Mouse (Mus musculus) heart, embryonic 11.5 days (tissue): Measurements from ENCODE around the gene Gm26661. TPM values are rescaled to one million over a fixed set of nuclear protein-coding genes. Genes with fewer than 3 reads are reported as not detected.
A peak's percentile ranks its signal among the peaks of the same experiment; 100 is the strongest.

Experiments used
- ATAC-seq: fragments of 200-750 bp; cut with Nextera tagmentation; replicated peaks from 2 replicates; pipeline ENCODE4 v1.8.0; 2017; ENCODE audit warnings: moderate library complexity; ENCODE audit not compliant: insufficient number of reproducible peaks, low FRiP score, low TSS enrichment
- H3K27ac ChIP-seq: fragments of 300-500 bp; sonication (generic); 2 replicates; pipeline ENCODE4 v1.5.1; 2014; ENCODE audit warnings: mild to moderate bottlenecking, low read depth, low read length
- H3K27me3 ChIP-seq: fragments of 300-500 bp; sonication (generic); 2 replicates; pipeline ENCODE4 v1.6.1; 2014; ENCODE audit warnings: mild to moderate bottlenecking, low read length, mixed read lengths; ENCODE audit not compliant: control insufficient read depth, insufficient read depth
- H3K36me3 ChIP-seq: fragments of 300-500 bp; sonication (generic); 2 replicates; pipeline ENCODE4 v1.6.1; 2014; ENCODE audit warnings: mild to moderate bottlenecking, low read length, moderate library complexity, mixed read lengths; ENCODE audit not compliant: control insufficient read depth, insufficient read depth
- H3K4me1 ChIP-seq: fragments of 300-500 bp; sonication (generic); 2 replicates; pipeline ENCODE4 v1.6.1; 2014; ENCODE audit warnings: low read length; ENCODE audit not compliant: control insufficient read depth, insufficient read depth
- H3K4me2 ChIP-seq: fragments of 300-500 bp; sonication (generic); 2 replicates; pipeline ENCODE4 v1.6.1; 2014; ENCODE audit warnings: mild to moderate bottlenecking, moderate library complexity
- H3K4me3 ChIP-seq: fragments of 300-500 bp; sonication (generic); 2 replicates; pipeline ENCODE4 v1.5.1; 2014; ENCODE audit warnings: low read depth, low read length
- H3K9ac ChIP-seq: fragments of 300-500 bp; sonication (generic); 2 replicates; pipeline ENCODE4 v1.6.1; 2014; ENCODE audit warnings: mild to moderate bottlenecking, low read depth, low read length, moderate library complexity
- H3K9me3 ChIP-seq: fragments of 300-500 bp; sonication (generic); replicated peaks from 2 replicates; pipeline ENCODE4 v1.6.1; 2016; ENCODE audit warnings: low read length; ENCODE audit not compliant: control insufficient read depth
- WGBS: fragments of 180-500 bp; shearing (Covaris S2); extraction: QIAGEN DNeasy Blood & Tissue Kit; methylation state at CpG from one replicate; pipeline ENCODE4 v1.1.7; 2014; ENCODE audit not compliant: insufficient replicate concordance; 5-methylcytosine and 5-hydroxymethylcytosine counted together
- polyA plus RNA-seq: library from polyadenylated mRNA; unstranded; fragments of >200 nt; fragmentation: Nextera tagmentation; extraction: Ambion mirVana; gene quantifications from 2 replicates; pipeline ENCODE4 v1.2.1, GENCODE M21; 2014

Gene Gm26661
- polyA plus RNA-seq, 1 experiment from 2014 or later: not detected

DNA sequence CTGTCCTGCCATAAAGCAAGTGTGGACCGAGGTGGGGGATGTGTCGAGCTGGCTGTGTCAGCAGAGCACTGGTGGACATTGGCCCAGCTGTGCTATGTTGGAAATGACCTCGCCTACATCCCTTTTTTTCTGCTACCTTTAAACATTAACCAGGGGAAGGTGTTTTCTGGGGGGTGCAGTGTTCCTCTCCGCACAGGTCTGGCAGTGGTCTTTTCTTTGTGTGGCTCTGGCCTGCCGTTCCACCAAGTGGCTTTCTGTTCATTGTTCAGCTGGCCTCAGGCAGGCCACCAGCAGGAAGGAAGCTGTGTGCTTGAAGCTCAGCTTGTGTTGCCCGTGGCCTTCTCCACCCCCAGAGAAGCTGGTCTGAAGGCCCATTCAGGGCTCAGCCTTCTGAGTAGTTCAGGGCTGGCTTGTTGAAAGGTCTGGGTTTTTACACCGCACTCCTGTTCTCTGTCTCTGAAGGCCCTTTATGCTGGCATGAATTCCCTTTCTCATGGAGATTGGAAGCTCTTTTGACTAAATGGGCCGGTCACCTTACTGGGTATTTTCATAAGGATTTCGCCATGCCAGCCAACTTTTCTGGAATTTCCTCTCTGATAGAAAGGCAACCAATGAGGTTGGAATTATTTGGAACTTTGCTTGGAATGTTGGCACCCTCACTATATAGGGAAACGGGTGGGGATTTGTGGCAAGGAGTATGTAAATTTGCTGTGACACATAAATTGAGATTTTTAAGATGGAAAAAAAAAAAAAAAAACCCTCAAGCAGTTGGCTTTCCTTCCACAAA lies 35.0 kb downstream of the Gm26661 start:
- ATAC-seq: peak; percentile 33; the same call in 1 of the 2 replicates
- H3K27me3 ChIP-seq: no peaks in the 10 kb centered on the region
- H3K36me3 ChIP-seq: no peaks in the 10 kb centered on the region; the same call in 1 of the 2 replicates
- WGBS: 44% methylated on average over 10 of the region's 10 CpGs
- peak overlapping the region; percentile 90 for H3K27ac ChIP-seq
- no peak overlapping the region for H3K4me3 ChIP-seq
- H3K4me2 ChIP-seq: peak overlapping the region; percentile 16; the same call in 1 of the 2 replicates
- H3K9ac ChIP-seq: peak overlapping the region; percentile 39; the same call in 1 of the 2 replicates
- peaks cover 47% of the 10 kb centered on the region for H3K4me1 ChIP-seq
- H3K9me3 ChIP-seq: 0 out of 2 replicates have a peak, but pooled peaks cover 3% of the 10 kb centered on the region

DNA sequence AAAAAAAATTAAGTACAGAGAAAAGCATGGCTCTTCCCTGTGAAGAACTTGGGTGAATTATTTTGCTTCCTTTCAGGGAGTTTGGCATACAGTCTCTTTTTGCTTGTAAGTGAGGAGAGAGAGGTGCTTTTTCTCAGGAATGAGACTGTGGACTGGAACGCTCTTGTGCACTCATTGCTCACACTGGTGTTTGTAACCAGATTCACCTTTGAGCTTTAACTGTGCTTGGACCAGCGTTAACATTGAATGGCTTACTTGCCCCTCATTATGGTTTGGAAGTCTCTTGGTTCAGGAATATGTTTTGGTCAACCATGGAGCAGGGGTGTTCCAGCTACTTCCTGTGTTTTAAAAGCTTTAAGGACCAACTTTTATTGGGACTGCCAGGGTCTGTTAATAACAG lies 37.8 kb downstream of the Gm26661 start:
- no peak overlapping the region for H3K9ac ChIP-seq
- no peak for ATAC-seq
- H3K27ac ChIP-seq: no peak overlapping the region
- H3K9me3 ChIP-seq: 0 out of 2 replicates have a peak, but pooled peaks cover 3% of the 10 kb centered on the region
- WGBS: 84% methylated on average over 2 of the region's 2 CpGs
- no peaks in the 10 kb centered on the region; the same call in 1 of the 2 replicates for H3K36me3 ChIP-seq
- no peak overlapping the region for H3K4me3 ChIP-seq
- H3K4me1 ChIP-seq: peaks cover 31% of the 10 kb centered on the region
- H3K27me3 ChIP-seq: no peaks in the 10 kb centered on the region
- no peak overlapping the region for H3K4me2 ChIP-seq

- ATAC-seq: no peak
- Histone ChIP-seq H3K9me3 (0 out of 2 replicates have a peak, but pooled peaks cover 3% of the 10 kb centered on the region), H3K4me3 (no peak overlapping the region), H3K9ac (no peak overlapping the region), H3K4me2 (no peak overlapping the region), H3K4me1 (peaks cover 4% of the 10 kb centered on the region; the same call in 1 of the 2 replicates), H3K36me3 (no peaks in the 10 kb centered on the region; the same call in 1 of the 2 replicates), H3K27me3 (no peaks in the 10 kb centered on the region), H3K27ac (no peak overlapping the region)
- WGBS: 52% methylated on average over 1 of the region's 1 CpGs
Measured at GRCm38 (mm10) chr14:7831770-7832439, 40.5 kb downstream of the Gm26661 start.

GRCm38 (mm10) chr14:7832440-7832783 lies 41.0 kb downstream of the Gm26661 start:
- peaks cover under 1% of the 10 kb centered on the region; the same call in 1 of the 2 replicates for H3K4me1 ChIP-seq
- no peak for ATAC-seq

GRCm38 (mm10) chr14:7833458-7833857 lies 42.1 kb downstream of the Gm26661 start:
- Histone ChIP-seq H3K9me3 (0 out of 2 replicates have a peak, but pooled peaks cover 3% of the 10 kb centered on the region), H3K4me3 (no peak overlapping the region), H3K4me2 (no peak overlapping the region), H3K9ac (no peak overlapping the region), H3K4me1 (no peaks in the 10 kb centered on the region), H3K27ac (no peak overlapping the region), H3K27me3 (no peaks in the 10 kb centered on the region), H3K36me3 (no peaks in the 10 kb centered on the region; the same call in 1 of the 2 replicates)
- 72% methylated on average over 4 of the region's 4 CpGs for WGBS
- ATAC-seq: no peak

More at GRCm38 (mm10) chr14:7832440-7832783, 41.0 kb downstream of the Gm26661 start:
- Histone ChIP-seq H3K9me3 (0 out of 2 replicates have a peak, but pooled peaks cover 3% of the 10 kb centered on the region), H3K27me3 (no peaks in the 10 kb centered on the region), H3K9ac (no peak overlapping the region), H3K27ac (no peak overlapping the region), H3K4me3 (no peak overlapping the region), H3K4me2 (no peak overlapping the region), H3K36me3 (no peaks in the 10 kb centered on the region; the same call in 1 of the 2 replicates)
- WGBS: 89% methylated on average over 5 of the region's 5 CpGs

- no peaks in the 10 kb centered on the region for H3K27me3 ChIP-seq
- H3K9me3 ChIP-seq: no peaks in the 10 kb centered on the region
- H3K36me3 ChIP-seq: no peaks in the 10 kb centered on the region
- H3K9ac ChIP-seq: no peak overlapping the region
- no peak overlapping the region for H3K27ac ChIP-seq
- H3K4me1 ChIP-seq: peaks cover 5% of the 10 kb centered on the region; the same call in 1 of the 2 replicates
- H3K4me3 ChIP-seq: no peak overlapping the region
- WGBS: 82% methylated on average over 5 of the region's 5 CpGs
- H3K4me2 ChIP-seq: no peak overlapping the region
- ATAC-seq: no peak
Measured at GRCm38 (mm10) chr14:7838564-7839089, 47.2 kb downstream of the Gm26661 start.

- no peak overlapping the region for H3K9ac ChIP-seq
- no peak overlapping the region for H3K27ac ChIP-seq
- H3K4me3 ChIP-seq: no peak overlapping the region
- no peaks in the 10 kb centered on the region for H3K36me3 ChIP-seq
- WGBS: 34% methylated on average over 8 of the region's 8 CpGs
- no peak overlapping the region for H3K4me2 ChIP-seq
- no peaks in the 10 kb centered on the region for H3K9me3 ChIP-seq
- ATAC-seq: no peak
- no peaks in the 10 kb centered on the region for H3K27me3 ChIP-seq
- peaks cover 5% of the 10 kb centered on the region; the same call in 1 of the 2 replicates for H3K4me1 ChIP-seq
Measured at GRCm38 (mm10) chr14:7839950-7840514, 48.6 kb downstream of the Gm26661 start.
